Mouse (Mus musculus): ENCODE results near the gene Fgg. TPM values are rescaled to one million over a fixed set of nuclear protein-coding genes. Genes with fewer than 3 reads are reported as not detected.

Fgg gene
- total RNA-seq, 2 experiments from 2014 or later: not detected

Other genes with a start within 250 kb of the Fgg start
- gene Rbm46, start 131.2 kb upstream of the Fgg start, total RNA-seq (2014; fragmentation: Nextera tagmentation): not detected in 2 replicates
- gene Rbm46, start 131.2 kb upstream of the Fgg start, total RNA-seq (2017): not detected in 2 replicates
- gene Lrat, start 103.8 kb upstream of the Fgg start, total RNA-seq (2014; fragmentation: Nextera tagmentation): not detected in 2 replicates
- not detected in 2 replicates for gene Lrat, start 103.8 kb upstream of the Fgg start, total RNA-seq (2017)
- gene Fga, start 18.4 kb downstream of the Fgg start, total RNA-seq (2014; fragmentation: Nextera tagmentation): not detected in 2 replicates
- not detected in 2 replicates for gene Fga, start 18.4 kb downstream of the Fgg start, total RNA-seq (2017)
- gene Fgb, start 42.1 kb downstream of the Fgg start, total RNA-seq (2014; fragmentation: Nextera tagmentation): not detected in 2 replicates
- not detected in 2 replicates for gene Fgb, start 42.1 kb downstream of the Fgg start, total RNA-seq (2017)
- 66.7 and 68.1 TPM in 2 replicates for gene Plrg1, start 47.8 kb downstream of the Fgg start, total RNA-seq (2014; fragmentation: Nextera tagmentation)
- 85.2 and 117 TPM in 2 replicates for gene Plrg1, start 47.8 kb downstream of the Fgg start, total RNA-seq (2017)
- not detected in 2 replicates for gene Dchs2, start 120.2 kb downstream of the Fgg start, total RNA-seq (2014; fragmentation: Nextera tagmentation)
- not detected in 2 replicates for gene Dchs2, start 120.2 kb downstream of the Fgg start, total RNA-seq (2017)

Measured in megakaryocyte-erythroid progenitor cell, adult 5-6 weeks (primary cell).